Mouse (Mus musculus) embryo, embryonic 11 days (tissue): ENCODE results near the gene Abhd2.

Source experiments
- DNase-seq: peaks from one replicate; pipeline ENCODE4 v3.0.0-alpha.2; 2015

Gene Abhd2

GRCm38 (mm10) chr7:79333419-79333818, 60.4 kb downstream of the Abhd2 start:
- no peak for DNase-seq

GRCm38 (mm10) chr7:79336362-79336910, 63.4 kb downstream of the Abhd2 start:
- no peak for DNase-seq

GRCm38 (mm10) chr7:79345902-79346301, 72.9 kb downstream of the Abhd2 start:
- DNase-seq, result peak; percentile 66

GRCm38 (mm10) chr7:79346555-79347075, 73.6 kb downstream of the Abhd2 start:
- DNase-seq, result no peak

GRCm38 (mm10) chr7:79347108-79347813, 74.3 kb downstream of the Abhd2 start:
- DNase-seq, result no peak

- DNase-seq, result no peak
Observed at GRCm38 (mm10) chr7:79348816-79349215, 75.8 kb downstream of the Abhd2 start.

- DNase-seq, result peak; percentile 86
Observed at GRCm38 (mm10) chr7:79349738-79350386, 76.9 kb downstream of the Abhd2 start.

- DNase-seq, result peak; percentile 18
Observed at GRCm38 (mm10) chr7:79358350-79359182, 85.6 kb downstream of the Abhd2 start.

GRCm38 (mm10) chr7:79359183-79359435, 86.1 kb downstream of the Abhd2 start:
- DNase-seq, result no peak

GRCm38 (mm10) chr7:79360056-79360455, 87.1 kb downstream of the Abhd2 start:
- DNase-seq, result no peak

GRCm38 (mm10) chr7:79362208-79362607, 89.2 kb downstream of the Abhd2 start:
- DNase-seq, result no peak

- DNase-seq, result no peak
Observed at GRCm38 (mm10) chr7:79362830-79363229, 89.8 kb downstream of the Abhd2 start.

- no peak for DNase-seq
Observed at GRCm38 (mm10) chr7:79363370-79364043, 90.5 kb downstream of the Abhd2 start.

GRCm38 (mm10) chr7:79368664-79369063, 95.7 kb downstream of the Abhd2 start:
- no peak for DNase-seq

- DNase-seq, result no peak
Observed at GRCm38 (mm10) chr7:79369416-79369815, 96.4 kb downstream of the Abhd2 start.

- peak; percentile 89 for DNase-seq
Observed at GRCm38 (mm10) chr7:79371321-79371879, 98.4 kb downstream of the Abhd2 start.

GRCm38 (mm10) chr7:79374017-79374416, 101.0 kb downstream of the Abhd2 start:
- DNase-seq, result no peak

- DNase-seq, result no peak
Observed at GRCm38 (mm10) chr7:79375594-79375993, 102.6 kb downstream of the Abhd2 start.

- DNase-seq, result no peak
Observed at GRCm38 (mm10) chr7:79376516-79377275, 103.7 kb downstream of the Abhd2 start.

GRCm38 (mm10) chr7:79386422-79387133, 113.6 kb downstream of the Abhd2 start, which contains the start of gene Rlbp1:
Gene Rlbp1 (minus strand): TSS chr7:79387048.
- DNase-seq, result no peak

GRCm38 (mm10) chr7:79387140-79387539, 114.1 kb downstream of the Abhd2 start:
- no peak for DNase-seq
